Mouse (Mus musculus) erythroid progenitor cell, adult 5-6 weeks (primary cell): Measurements from ENCODE around the gene Chil3. TPM values are rescaled to one million over a fixed set of nuclear protein-coding genes. Genes with fewer than 3 reads are reported as not detected.
A peak's percentile ranks its signal among the peaks of the same experiment; 100 is the strongest.
"Not testable (repeated sequence)": the region's sequence is repeated elsewhere in the genome, so short reads cannot be mapped to it uniquely, and the experiment has no call there.

Experiments
- ATAC-seq: replicated peaks from 2 replicates; pipeline ENCODE4 v1.8.0; 2016; ENCODE audit warnings: moderate number of reproducible peaks, mild to moderate bottlenecking, moderate TSS enrichment, inconsistent platforms; ENCODE audit not compliant: poor library complexity, low FRiP score, severe bottlenecking
- total RNA-seq, 2 experiments: library from RNA; stranded (forward) in 1 of 2; stranded (reverse) in 1 of 2; fragments of 150-400 nt in 1 of 2; fragments of 186-747, 209-891 nt in 1 of 2; gene quantifications; 2 replicates each; pipeline versions ENCODE4 v1.2.3 to v1.2.4; 2015 to 2017; ENCODE audit warnings: low replicate concordance in 2 of 2

Gene Chil3
- 518 and 559 TPM in 2 replicates for total RNA-seq (2015; ENCODE audit: low replicate concordance)
- total RNA-seq (2017; ENCODE audit: low replicate concordance): 252 and 257 TPM in 2 replicates

DNA sequence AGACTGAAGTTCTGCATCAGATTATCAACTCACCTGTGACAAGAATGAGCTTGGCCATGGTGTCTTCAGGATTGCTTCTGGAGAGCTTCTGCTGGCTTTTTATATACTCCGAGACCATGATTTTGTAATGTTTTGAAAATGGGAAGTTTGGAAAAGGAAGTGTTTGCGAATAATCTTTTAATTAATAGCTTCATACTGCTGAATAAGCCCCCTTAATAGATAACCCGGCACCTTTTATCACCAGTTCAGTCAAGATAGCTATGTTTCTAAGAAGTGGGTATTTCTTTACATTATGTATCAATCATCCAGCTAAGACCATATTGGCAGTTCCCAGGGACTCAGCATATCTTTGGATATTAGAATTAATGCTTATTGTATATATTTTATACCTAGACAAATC, at the start of gene Chil3:
Gene Chil3 (minus strand): TSS at position 101 of the 400 bp plus-strand sequence.
- no peak for ATAC-seq

DNA sequence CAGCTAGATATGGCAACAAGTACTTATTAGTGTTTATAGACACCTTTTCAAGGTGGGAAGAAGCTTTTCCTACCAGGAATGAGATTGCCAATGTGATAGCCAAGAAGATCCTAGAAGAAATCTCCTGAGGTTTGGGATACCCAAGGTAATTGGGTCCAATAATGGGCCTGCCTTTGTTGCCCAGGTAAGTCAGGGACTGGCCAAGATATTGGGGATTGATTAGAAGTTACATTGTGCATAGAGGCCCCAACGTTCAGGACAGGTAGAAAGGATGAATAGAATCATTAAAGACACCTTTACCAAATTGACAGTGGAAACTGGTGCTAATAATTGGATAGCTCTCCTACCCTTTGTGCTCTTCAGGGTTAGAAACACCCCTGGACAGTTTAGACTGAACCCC, 30.7 kb upstream of the Chil3 start:
- ATAC-seq: not testable (repeated sequence)

DNA sequence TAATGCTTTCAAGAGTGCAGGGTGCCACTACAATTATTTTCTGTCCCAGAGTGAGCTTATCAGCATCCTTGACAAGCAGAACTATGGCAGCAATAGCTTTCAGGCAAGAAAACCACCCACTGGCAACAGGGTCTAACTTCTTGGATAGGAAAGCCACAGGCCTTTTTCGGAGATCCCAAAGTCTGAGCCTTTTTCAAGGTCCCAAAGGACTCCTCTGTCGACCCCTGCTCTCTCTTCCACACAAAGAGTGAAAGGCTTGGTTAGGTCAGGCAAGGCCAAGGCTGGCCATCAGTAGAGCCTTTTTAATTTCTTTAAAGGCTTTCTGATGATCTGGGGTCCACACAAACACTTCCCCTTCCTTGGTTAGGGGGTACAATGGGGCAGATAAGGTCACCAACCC, 29.9 kb upstream of the Chil3 start:
- ATAC-seq: not testable (repeated sequence)

DNA sequence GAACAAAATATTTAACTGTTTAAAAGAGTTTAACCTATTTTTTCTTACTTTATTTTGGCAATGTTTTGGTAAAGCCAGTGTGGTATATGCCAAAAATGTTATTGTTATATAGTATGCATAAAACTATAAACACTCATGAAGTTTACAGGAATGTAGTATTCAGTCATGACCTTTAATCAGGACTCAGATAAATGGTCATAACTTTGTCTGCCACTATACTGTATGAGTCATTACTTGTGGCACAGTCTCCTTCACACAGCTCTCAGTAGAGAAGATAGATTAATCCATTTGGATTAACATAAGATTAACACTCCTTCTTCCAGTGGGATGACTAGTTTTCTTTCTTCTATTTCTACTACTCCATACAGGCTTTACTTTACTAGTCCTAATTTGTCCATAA, 28.9 kb upstream of the Chil3 start:
- ATAC-seq: no peak

DNA sequence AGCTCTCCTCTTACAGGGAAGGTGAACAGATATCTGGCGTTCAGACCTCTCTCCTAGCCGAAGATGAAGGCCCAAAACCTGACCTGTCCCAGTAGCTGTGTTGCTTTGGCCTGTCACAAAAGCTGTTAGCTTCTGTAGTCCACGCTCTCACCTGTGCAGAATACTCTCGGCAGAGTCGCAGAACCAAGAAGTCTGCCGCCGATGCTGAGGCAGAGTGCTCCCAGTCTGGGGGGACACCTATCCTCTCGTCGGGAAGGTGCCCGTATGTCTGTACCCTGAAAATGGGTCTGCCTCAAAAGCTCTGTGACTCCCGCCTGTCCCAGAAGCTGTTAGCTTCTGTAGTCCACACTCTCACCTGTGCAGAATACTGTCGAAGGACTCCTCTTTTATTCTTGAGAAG, 28.1 kb upstream of the Chil3 start:
- no peak for ATAC-seq

DNA sequence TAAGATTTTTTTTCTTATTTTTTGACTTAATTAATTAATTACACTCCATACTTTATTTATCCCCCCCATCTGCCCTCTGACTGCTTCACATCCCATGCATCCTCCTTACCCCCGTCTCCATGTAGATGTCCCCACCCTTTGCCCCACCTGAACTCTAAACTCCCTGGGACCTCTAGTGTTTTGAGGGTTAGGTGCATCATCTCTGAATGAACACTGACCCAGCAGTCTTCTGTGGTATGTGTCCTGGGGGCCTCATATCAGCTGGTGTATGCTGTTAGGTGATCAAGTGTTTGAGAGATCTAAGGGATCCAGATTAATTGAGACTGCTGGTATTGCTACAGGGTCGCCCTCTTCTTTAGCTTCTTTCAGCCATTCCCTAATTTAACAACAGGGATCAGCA, 20.6 kb upstream of the Chil3 start:
- no peak for ATAC-seq

DNA sequence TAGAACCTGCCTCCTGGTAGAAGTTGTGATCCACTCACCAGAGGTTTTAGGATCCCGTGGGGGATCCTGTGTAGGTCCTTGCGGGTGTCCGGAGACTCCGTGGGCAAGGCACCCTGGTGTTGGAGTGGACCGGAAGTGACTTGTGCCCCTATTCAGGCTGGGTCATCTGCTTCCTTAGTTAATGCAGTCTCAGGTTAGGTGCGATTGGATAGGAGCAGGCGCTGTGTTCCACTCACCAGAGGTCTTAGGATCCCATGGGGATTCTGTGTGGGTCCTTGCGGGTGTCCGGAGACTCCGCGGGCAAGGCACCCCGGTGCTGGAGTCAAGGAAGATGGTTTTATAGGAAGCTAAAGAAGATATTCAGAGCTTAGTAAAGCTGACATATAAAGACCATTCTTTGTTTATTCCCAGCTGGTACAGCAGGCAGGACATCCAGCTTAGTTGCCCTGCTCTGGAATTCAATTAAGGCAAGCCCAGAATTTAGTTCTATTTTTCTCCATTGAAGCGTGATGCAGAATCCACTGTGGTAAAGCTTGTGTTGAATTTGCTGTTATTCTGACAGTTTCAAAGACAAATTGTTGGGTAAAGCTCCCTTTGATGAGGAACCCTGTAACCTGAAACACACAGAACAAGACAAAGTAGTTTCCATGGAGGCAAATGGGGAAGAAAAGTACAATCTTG, 10.3 kb upstream of the Chil3 start:
- ATAC-seq: no peak

DNA sequence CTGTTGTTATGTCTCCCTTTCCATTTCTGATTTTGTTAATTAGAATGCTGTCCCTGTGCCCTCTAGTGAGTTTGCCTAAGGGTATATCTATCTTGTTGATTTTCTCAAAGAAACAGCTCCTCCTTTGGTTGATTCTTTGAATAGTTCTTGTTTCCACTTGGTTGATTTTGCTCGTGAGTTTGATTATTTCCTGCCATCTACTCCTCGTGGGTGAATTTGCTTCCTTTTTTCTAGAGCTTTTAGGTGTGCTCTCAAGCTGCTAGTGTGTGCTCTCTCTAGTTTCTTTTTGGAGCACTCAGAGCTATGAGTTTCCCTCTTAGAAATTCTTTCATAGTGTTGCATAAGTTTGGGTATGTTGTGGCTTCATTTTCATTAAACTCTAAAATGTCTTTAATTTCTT, 7.6 kb upstream of the Chil3 start:
- not testable (repeated sequence) for ATAC-seq

DNA sequence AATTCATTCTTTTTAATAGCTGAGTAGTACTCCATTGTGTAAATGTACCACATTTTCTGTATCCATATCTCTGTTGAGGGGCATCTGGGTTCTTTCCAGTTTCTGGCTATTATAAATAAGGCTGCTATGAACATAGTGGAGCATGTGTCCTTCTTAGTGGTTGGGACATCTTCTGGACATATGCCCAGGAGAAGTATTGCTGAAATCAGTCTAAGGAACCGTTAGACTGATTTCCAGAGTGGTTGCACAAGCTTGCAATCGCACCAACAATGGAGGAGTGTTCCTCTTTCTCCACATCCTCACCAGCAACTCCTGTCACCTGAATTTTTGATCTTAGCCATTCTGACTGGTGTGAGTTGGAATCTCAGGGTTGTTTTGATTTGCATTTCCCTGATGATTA, 5.1 kb upstream of the Chil3 start:
- ATAC-seq: not testable (repeated sequence)

DNA sequence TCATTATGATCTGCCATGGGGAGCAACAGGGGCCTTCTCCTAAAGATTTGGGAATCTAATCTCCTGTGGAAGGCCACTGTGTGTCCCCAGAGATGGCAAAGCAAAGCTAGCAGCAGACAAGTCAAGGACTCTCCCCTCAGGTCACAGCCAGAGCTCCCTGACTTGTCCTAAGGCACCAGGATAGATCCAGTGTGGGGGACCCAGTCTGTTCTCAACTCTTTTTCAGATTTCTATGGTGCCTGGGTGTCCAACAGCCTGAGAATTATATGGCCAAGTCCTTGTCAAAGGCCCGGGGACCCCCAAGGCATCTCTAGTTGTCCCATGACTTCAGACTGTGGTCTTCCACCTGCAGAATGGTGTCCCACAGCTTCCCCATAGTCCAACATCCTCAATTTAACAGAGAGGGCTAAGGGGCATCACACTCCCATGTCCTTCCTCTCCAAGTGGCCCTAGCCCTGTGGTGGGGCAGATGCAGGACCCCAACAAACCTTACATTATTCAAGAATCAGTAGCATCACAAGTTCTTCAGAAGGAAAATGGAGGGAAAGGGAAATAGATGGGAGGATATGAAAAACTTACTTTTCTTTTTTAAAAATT, 3.9 kb upstream of the Chil3 start:
- ATAC-seq: no peak

DNA sequence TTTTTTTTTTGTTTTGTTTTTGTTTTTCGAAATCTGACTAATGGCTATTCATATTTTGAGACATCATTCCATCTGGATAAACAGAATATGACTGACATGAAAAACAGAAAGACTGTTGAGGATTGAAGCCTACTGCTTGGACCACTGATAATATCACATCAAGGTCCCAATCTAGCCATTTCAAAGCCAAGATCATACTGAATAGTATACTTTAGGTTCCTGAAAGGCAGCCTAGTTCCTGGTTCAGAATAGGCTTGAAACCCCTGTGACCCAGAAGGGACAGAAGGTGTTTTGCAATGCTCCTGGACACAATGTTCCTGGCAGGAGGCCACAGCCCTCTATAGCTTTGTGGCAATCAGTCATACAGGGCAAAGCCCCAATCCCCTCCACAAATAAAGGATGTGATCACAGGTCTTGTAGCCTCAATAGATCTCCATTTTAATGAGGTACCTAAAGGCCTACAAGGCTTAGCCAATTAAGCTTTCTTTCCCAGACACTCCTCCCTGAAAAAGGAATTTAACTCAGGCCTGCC, 3.2 kb upstream of the Chil3 start:
- ATAC-seq: no peak

DNA sequence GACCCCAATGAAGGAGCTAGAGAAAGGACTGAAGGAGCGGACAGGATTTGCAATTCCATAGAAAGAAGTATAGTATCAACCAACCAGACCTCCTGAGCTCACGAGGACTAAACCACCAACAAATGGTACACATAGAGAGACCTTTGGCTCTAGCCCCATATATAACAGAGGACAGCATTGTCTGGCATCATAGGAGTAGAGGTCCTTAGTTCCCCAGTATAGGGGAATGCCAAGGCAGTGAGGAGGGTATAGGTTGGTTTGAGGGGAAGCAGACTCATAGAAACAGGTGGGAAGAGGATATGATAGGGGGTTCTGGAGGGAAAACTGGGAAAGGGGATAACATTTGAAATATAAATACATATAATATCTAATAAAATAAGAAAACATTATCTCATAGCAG, 13.0 kb downstream of the Chil3 start:
- ATAC-seq: no peak

DNA sequence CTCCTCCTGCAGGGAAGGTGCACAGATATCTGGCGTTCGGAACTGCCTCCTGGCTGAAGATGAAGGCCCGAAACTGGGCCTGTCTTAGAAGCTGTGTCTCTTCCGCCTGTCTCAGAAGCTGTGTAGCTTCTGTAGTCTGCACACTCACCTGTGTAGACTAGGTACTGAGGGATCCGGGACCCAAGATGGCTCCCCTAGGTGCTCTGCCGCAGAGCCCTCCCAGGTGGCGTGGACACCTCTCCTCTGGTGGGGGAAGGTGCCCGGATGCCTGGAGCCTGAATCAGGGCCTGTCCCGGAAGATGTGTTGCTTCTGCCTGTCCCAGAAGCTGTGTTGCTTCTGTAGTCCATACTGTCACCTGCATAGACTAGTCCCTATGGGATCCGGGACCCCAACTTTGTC, 23.3 kb downstream of the Chil3 start:
- peak; percentile 30; the same call in 1 of the 2 replicates for ATAC-seq

DNA sequence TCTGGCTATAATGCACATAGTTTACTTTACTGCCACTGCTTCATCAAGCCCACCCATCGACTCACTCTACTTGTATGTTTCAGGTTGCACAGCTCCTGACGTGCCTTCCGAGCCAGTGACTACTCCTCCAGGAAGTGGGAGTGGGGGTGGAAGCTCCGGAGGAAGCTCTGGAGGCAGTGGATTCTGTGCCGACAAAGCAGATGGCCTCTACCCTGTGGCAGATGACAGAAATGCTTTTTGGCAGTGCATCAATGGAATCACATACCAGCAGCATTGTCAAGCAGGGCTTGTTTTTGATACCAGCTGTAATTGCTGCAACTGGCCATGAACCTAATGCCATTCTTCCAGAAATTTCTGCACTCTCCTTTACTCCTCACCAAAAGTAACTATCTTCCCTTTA, 35.7 kb downstream of the Chil3 start:
- ATAC-seq: no peak

DNA sequence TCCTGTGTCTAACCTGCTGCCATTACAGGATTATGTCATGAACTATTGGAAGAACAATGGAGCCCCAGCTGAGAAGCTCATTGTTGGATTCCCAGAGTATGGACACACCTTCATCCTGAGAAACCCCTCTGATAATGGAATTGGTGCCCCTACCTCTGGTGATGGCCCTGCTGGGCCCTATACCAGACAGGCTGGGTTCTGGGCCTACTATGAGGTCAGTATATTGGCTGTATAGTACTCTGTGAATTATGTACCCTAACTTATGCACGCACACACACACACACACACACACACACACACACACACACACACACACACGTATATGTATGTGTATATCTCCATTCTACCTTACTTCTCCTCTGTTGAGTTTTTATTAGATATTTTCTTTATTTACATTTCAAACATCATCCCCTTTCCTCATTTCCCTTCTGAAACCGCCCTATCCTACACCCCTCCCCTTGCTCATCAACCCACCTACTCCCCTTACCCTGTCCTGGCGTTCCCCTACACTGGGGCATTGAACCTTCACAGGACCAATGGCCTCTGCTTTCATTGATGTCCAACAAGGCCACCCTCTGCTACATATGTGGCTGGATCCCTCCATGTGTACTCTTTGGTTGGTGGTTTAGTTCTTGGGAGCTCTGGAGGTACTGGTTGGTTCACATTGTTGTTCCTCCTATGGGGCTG, 38.4 kb downstream of the Chil3 start:
- no peak for ATAC-seq

DNA sequence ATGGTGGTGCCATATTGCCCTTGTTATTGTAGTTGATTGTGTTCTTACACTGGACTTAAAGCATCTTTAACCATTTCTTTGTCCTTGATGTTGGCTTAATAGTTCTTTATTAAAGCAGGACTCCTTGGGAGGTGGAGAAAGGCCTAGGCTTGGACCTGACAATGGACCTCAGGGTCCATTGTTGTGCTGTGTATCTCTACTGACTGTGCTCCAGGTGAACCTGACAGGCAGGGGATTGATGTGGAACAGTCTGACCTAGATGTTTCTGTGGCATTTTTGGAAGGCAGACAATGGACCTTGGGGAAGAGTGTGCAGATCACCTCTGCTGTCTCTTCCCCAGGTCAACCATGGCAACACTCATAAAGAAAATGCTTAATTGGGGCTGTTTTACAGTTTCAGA, 40.4 kb downstream of the Chil3 start:
- no peak for ATAC-seq

DNA sequence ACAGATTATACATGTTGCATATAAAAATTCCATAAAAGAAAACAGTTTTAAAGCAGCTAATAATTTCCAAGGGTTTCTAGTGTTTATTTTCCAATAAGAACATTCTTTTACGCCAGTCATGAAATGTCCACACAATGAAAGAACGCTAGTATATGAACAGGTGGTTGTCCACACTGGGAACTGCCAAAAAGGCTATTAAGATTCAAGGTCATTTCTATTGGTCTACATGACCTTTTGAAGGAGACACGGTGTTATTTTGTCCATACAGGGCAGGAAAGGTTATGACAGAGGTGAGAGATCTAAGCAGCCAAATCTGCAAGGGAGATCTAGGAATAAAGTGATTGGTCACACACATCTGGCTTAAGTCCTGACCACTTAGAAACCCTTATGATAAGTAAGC, 54.4 kb downstream of the Chil3 start, which contains the start of gene Chia1:
Gene Chia1 (plus strand): TSS at position 301 of the 400 bp plus-strand sequence.
- no peak for ATAC-seq
